In the genomic region with DNA sequence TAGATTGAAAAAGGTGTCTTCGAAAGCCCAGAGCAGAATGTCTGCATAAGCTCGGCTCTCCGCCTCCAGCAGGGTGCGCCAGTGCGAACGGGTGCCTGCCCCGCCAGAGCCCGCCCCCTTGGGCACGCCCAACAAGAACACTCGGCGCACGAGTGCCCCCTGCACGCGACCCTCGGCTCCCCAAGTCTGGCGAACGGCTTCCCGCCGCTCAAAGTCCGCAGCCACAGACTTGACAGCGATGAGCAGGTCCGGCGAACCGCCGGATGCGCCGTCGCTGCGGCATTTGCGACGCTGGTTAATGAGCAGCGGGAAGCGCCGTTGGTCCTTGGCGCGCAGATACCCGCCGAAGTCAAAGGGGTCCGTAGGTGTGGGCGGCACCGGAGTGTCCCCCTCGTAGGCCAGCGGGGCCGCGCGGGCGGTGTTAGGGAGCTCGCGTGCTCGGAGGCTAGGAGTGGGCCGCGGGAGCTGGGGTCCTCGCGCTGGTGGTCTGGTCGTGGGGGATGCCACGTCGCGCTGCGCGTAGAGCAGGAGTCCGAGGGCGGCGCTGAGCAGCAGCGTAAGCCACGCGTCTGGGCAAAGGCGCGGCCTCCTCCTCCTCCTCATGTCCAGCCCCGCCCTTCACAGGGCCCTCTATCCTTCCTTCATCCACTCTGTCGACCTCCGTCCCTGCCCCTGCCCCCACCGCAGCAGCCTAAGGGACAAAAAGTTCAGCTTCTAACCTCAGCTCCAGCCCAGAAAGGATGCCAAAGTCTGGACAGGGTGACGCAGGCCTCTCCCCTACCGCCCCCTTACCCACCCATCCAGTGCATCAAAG, we compare ENCODE assay signal across 8 mouse cellular contexts. TPM values are rescaled to one million over a fixed set of nuclear protein-coding genes. Genes with fewer than 3 reads are reported as not detected.
DNase-seq lines count a peak whose midpoint lies in the region; ATAC-seq lines count a peak whose summit lies in the region.

No protein-coding gene starts in this region.

- ATAC-seq in hindbrain, embryonic 13.5 days (ENCODE audit: low FRiP score): peak; percentile 83

- H3K36me3 ChIP-seq in hindbrain, embryonic 13.5 days: peaks cover 35% of the 10 kb centered on the region

- peak overlapping the region; percentile 62 for H3K27ac ChIP-seq in hindbrain, embryonic 13.5 days

- H3K27me3 ChIP-seq in hindbrain, embryonic 13.5 days: peaks cover 51% of the 10 kb centered on the region

- H3K4me2 ChIP-seq in hindbrain, embryonic 13.5 days: peak overlapping the region; percentile 93

- H3K4me3 ChIP-seq in hindbrain, embryonic 13.5 days: peak overlapping the region; percentile 57

- H3K9me3 ChIP-seq in hindbrain, embryonic 13.5 days: no peaks in the 10 kb centered on the region

- under 1% methylated on average over 74 of the region's 74 CpGs for WGBS in hindbrain, embryonic 13.5 days

- peak overlapping the region; percentile 84 for H3K9ac ChIP-seq in hindbrain, embryonic 13.5 days

- H3K4me1 ChIP-seq in hindbrain, embryonic 13.5 days (replicated peaks): peaks cover 32% of the 10 kb centered on the region

- peak; percentile 93 for DNase-seq in R1 (ENCODE audit: low read depth, low spot score)
- DNase-seq in cerebellum, postnatal 14 days: peak; percentile 91 to 95
- DNase-seq in frontal cortex, postnatal 14 days (ENCODE audit: low spot score in 2 of 2): peak; percentile 77 to 82
- peak; percentile 86 for DNase-seq in layer of hippocampus, postnatal 36 days
- DNase-seq in lung, postnatal 25 days (ENCODE audit: low spot score): peak; percentile 88
- DNase-seq in retina, embryonic 14.5 days (ENCODE audit: low spot score): peak; percentile 94
- peak; percentile 94 to 97 for DNase-seq in thymus, postnatal 36 days

RNA-seq across cellular contexts. Expression of a gene that starts 0.6 kb away (rescaled TPM):
- 6.2 and 6.7 TPM in 2 replicates for polyA plus RNA-seq in hindbrain, embryonic 13.5 days (2015; fragmentation: Nextera tagmentation; extraction: Ambion mirVana)
- 1 to 10 TPM; 2.2 to 2.6 TPM for total RNA-seq in layer of hippocampus, postnatal 36 days (2021)

RNA-seq across cellular contexts. Expression of a gene that starts 10.1 kb away (rescaled TPM):
- polyA plus RNA-seq in hindbrain, embryonic 13.5 days (2015; fragmentation: Nextera tagmentation; extraction: Ambion mirVana): 19.9 and 21.1 TPM in 2 replicates
- total RNA-seq in layer of hippocampus, postnatal 36 days (2021): 1 to 10 TPM; 8.2 to 9.0 TPM

RNA-seq across cellular contexts. Expression of a gene that starts 10.1 kb away (rescaled TPM):
- polyA plus RNA-seq in hindbrain, embryonic 13.5 days (2015; fragmentation: Nextera tagmentation; extraction: Ambion mirVana): 1.1 and 1.2 TPM in 2 replicates
- total RNA-seq in layer of hippocampus, postnatal 36 days (2021): 1 to 10 TPM; 1.0 TPM

RNA-seq across cellular contexts. Expression of a gene that starts 15.2 kb away (rescaled TPM):
- 0.27 and 0.44 TPM in 2 replicates for polyA plus RNA-seq in hindbrain, embryonic 13.5 days (2015; fragmentation: Nextera tagmentation; extraction: Ambion mirVana)
- 1 to 10 TPM; 4.9 to 7.0 TPM for total RNA-seq in layer of hippocampus, postnatal 36 days (2021)

RNA-seq across cellular contexts. Expression of a gene that starts 21.6 kb away (rescaled TPM):
- 3.9 and 4.5 TPM in 2 replicates for polyA plus RNA-seq in hindbrain, embryonic 13.5 days (2015; fragmentation: Nextera tagmentation; extraction: Ambion mirVana)
- 1 to 10 TPM; 6.9 to 9.1 TPM for total RNA-seq in layer of hippocampus, postnatal 36 days (2021)

Comparison
In these comparisons a context has a peak if more than half of its experiments do, and no peak if none do; other contexts are left out.
1. Peak in every context shown above with its lines: DNase-seq, ATAC-seq, H3K4me3 ChIP-seq and H3K27ac ChIP-seq.